Mouse (Mus musculus) heart, adult 2 months (tissue): ENCODE results near the gene Car10.

ENCODE experiments used
- CTCF ChIP-seq: fragments of 200-600 bp; IDR thresholded peaks from 2 replicates; pipeline ENCODE4 v1.8.1; 2022; ENCODE audit warnings: antibody characterized with exemption, mild to moderate bottlenecking, moderate library complexity
- POLR2A ChIP-seq: fragments of 200-500 bp; IDR thresholded peaks from 2 replicates; pipeline ENCODE4 v1.6.1; 2011; ENCODE audit warnings: mild to moderate bottlenecking, low read depth, low read length, control low read depth; ENCODE audit not compliant: insufficient read depth

GRCm38 (mm10) chr11:93101106-93101505 is 3.3 kb downstream of the Car10 start:
- TF ChIP-seq POLR2A (no peak), CTCF (no peak)
